ENCODE assay signal across 8 mouse cellular contexts in genomic region chr4:9136657-9137056, GRCm38 (mm10).
DNase-seq lines count a peak whose midpoint lies in the region; ATAC-seq and TF ChIP-seq lines count a peak whose summit lies in the region.

No protein-coding gene starts in this region.

- H3K36me3 ChIP-seq in kidney, embryonic 16.5 days (ENCODE audit: insufficient read depth, low read length): no peaks in the 10 kb centered on the region
- no peaks in the 10 kb centered on the region for H3K36me3 ChIP-seq in embryonic facial prominence, embryonic 12.5 days
- H3K36me3 ChIP-seq in forebrain, postnatal 0 days (ENCODE audit: insufficient read depth): no peaks in the 10 kb centered on the region
- no peaks in the 10 kb centered on the region for H3K36me3 ChIP-seq in midbrain, embryonic 11.5 days (ENCODE audit: control insufficient read depth, insufficient read depth, low read length)

- 0 out of 2 replicates have a peak, but pooled peaks cover 4% of the 10 kb centered on the region for H3K27me3 ChIP-seq in kidney, embryonic 16.5 days (ENCODE audit: insufficient read depth, low read length)
- H3K27me3 ChIP-seq in embryonic facial prominence, embryonic 12.5 days: no peaks in the 10 kb centered on the region
- no peaks in the 10 kb centered on the region for H3K27me3 ChIP-seq in forebrain, postnatal 0 days (ENCODE audit: insufficient read depth, low read length)
- no peaks in the 10 kb centered on the region for H3K27me3 ChIP-seq in midbrain, embryonic 11.5 days (ENCODE audit: control insufficient read depth, insufficient read depth, low read length)

- no peaks in the 10 kb centered on the region; the same call in 1 of the 2 replicates for H3K9me3 ChIP-seq in kidney, embryonic 16.5 days (ENCODE audit: low read length)
- H3K9me3 ChIP-seq in embryonic facial prominence, embryonic 12.5 days: no peaks in the 10 kb centered on the region
- H3K9me3 ChIP-seq in forebrain, postnatal 0 days (ENCODE audit: low read length): no peaks in the 10 kb centered on the region
- H3K9me3 ChIP-seq in midbrain, embryonic 11.5 days (ENCODE audit: control insufficient read depth, low read length): no peaks in the 10 kb centered on the region

- no peak for DNase-seq in kidney, postnatal 14 days
- peak; percentile 40 for DNase-seq in forebrain, postnatal 0 days
- peak; percentile 88 for DNase-seq in midbrain, embryonic 11.5 days (ENCODE audit: low spot score, missing footprints)
- no peak for DNase-seq in ovary, postnatal 10 days (ENCODE audit: low spot score)
- DNase-seq in left cerebral cortex, adult 18-20 months (ENCODE audit: low spot score in 2 of 2): no peak
- no peak for DNase-seq in frontal cortex, postnatal 10 days (ENCODE audit: low spot score in 2 of 2)

- peaks cover 7% of the 10 kb centered on the region for H3K4me1 ChIP-seq in kidney, embryonic 16.5 days (ENCODE audit: insufficient read depth, low read length)
- peaks cover 10% of the 10 kb centered on the region; the same call in 1 of the 2 replicates for H3K4me1 ChIP-seq in embryonic facial prominence, embryonic 12.5 days
- no peaks in the 10 kb centered on the region for H3K4me1 ChIP-seq in forebrain, postnatal 0 days (ENCODE audit: insufficient read depth)
- peaks cover 8% of the 10 kb centered on the region for H3K4me1 ChIP-seq in midbrain, embryonic 11.5 days (ENCODE audit: control insufficient read depth, insufficient read depth, low read length)

- H3K4me3 ChIP-seq in kidney, embryonic 16.5 days (ENCODE audit: low read length): no peak overlapping the region
- no peak overlapping the region for H3K4me3 ChIP-seq in embryonic facial prominence, embryonic 12.5 days
- H3K4me3 ChIP-seq in forebrain, postnatal 0 days (ENCODE audit: low read depth, low read length): no peak overlapping the region
- no peak overlapping the region for H3K4me3 ChIP-seq in midbrain, embryonic 11.5 days (ENCODE audit: low read depth, low read length)

- WGBS in kidney, embryonic 16.5 days: 58% methylated on average over 13 of the region's 13 CpGs
- 50% methylated on average over 13 of the region's 13 CpGs for WGBS in embryonic facial prominence, embryonic 12.5 days
- 45% methylated on average over 13 of the region's 13 CpGs for WGBS in forebrain, postnatal 0 days
- WGBS in midbrain, embryonic 11.5 days: 58% methylated on average over 13 of the region's 13 CpGs

- no peak overlapping the region; the same call in 1 of the 2 replicates for H3K9ac ChIP-seq in kidney, embryonic 16.5 days (replicated peaks; ENCODE audit: low read length)
- H3K9ac ChIP-seq in embryonic facial prominence, embryonic 12.5 days: no peak overlapping the region
- H3K9ac ChIP-seq in forebrain, postnatal 0 days: peak overlapping the region; percentile 46
- H3K9ac ChIP-seq in midbrain, embryonic 11.5 days (ENCODE audit: low read length): peak overlapping the region; percentile 9; the same call in 1 of the 2 replicates

- no peak overlapping the region for H3K27ac ChIP-seq in kidney, embryonic 16.5 days (ENCODE audit: low read length)
- 0 out of 2 replicates have a peak overlapping the region, but pooled peaks have one; percentile 1 for H3K27ac ChIP-seq in embryonic facial prominence, embryonic 12.5 days
- peak overlapping the region; percentile 69; the same call in 1 of the 2 replicates for H3K27ac ChIP-seq in forebrain, postnatal 0 days (ENCODE audit: low read depth, low read length)
- H3K27ac ChIP-seq in midbrain, embryonic 11.5 days (ENCODE audit: low read depth, low read length): peak overlapping the region; percentile 10; the same call in 1 of the 2 replicates

- H3K4me2 ChIP-seq in kidney, embryonic 16.5 days (replicated peaks; ENCODE audit: low read depth, low read length): peak overlapping the region; percentile 64
- H3K4me2 ChIP-seq in embryonic facial prominence, embryonic 12.5 days (replicated peaks): peak overlapping the region; percentile 49
- peak overlapping the region; percentile 57 for H3K4me2 ChIP-seq in forebrain, postnatal 0 days (ENCODE audit: low read depth)
- peak overlapping the region; percentile 22; the same call in 1 of the 2 replicates for H3K4me2 ChIP-seq in midbrain, embryonic 11.5 days

- TF ChIP-seq CTCF in forebrain, postnatal 0 days (IDR thresholded peaks at IDR 0.05; ENCODE audit: low read depth): no peak

- no peak for ATAC-seq in kidney, embryonic 16.5 days (ENCODE audit: low FRiP score, low TSS enrichment)
- no peak for ATAC-seq in embryonic facial prominence, embryonic 12.5 days (ENCODE audit: insufficient number of reproducible peaks, insufficient read depth, low FRiP score, low TSS enrichment)
- ATAC-seq in forebrain, postnatal 0 days: peak; percentile 19; the same call in 1 of the 2 replicates
- peak; percentile 48; the same call in 1 of the 2 replicates for ATAC-seq in midbrain, embryonic 11.5 days (ENCODE audit: low FRiP score)

Comparison
In these comparisons a context has a peak if more than half of its experiments do, and no peak if none do; other contexts are left out.
1. ATAC-seq: peak in forebrain, postnatal 0 days (single experiment) and midbrain, embryonic 11.5 days (single experiment); none in kidney, embryonic 16.5 days (single experiment) and embryonic facial prominence, embryonic 12.5 days (single experiment).
2. H3K9ac ChIP-seq: peak in forebrain, postnatal 0 days (single experiment) and midbrain, embryonic 11.5 days (single experiment); none in kidney, embryonic 16.5 days (single experiment) and embryonic facial prominence, embryonic 12.5 days (single experiment).
3. DNase-seq: peak in forebrain, postnatal 0 days (single experiment) and midbrain, embryonic 11.5 days (single experiment); none in kidney, postnatal 14 days (single experiment), ovary, postnatal 10 days (single experiment), left cerebral cortex, adult 18-20 months (0 of 2) and frontal cortex, postnatal 10 days (0 of 2).
4. Peak in every context shown above with its lines, with median percentiles within 50 percentile points of each other: H3K4me2 ChIP-seq.